Mouse (Mus musculus) monocyte, adult 2 months (primary cell): ENCODE measurements around the gene Rftn1.

Experiments used
- DNase-seq, 2 experiments: peaks; one replicate each; pipeline ENCODE4 v3.0.0; 2022; ENCODE audit warnings: low spot score in 2 of 2, low read depth in 1 of 2

Gene Rftn1

DNA sequence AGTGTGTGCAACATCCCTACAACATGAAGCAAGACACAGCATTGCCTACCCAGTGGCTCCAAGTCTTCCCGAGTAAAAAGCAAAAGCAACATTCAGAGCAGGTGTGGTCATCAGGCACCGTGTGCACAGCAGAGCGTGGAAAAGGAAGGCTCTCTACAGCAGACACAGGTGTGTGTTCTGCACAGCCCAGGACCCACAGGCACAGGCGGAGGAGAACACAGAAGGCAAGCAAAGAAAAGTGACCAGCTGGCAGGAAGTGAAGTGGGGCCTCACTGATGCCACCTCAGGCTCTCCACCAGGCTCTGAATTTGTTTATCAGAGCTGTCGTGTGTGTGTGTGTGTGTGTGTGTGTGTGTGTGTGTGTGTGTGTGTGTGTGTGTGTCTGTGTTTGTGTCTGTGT lies 17.1 kb downstream of the Rftn1 start:
- DNase-seq, result no peak

GRCm38 (mm10) chr17:50172795-50173194 lies 17.7 kb downstream of the Rftn1 start:
- DNase-seq, result no peak

- DNase-seq, result no peak
Measured at GRCm38 (mm10) chr17:50170935-50171545, 19.4 kb downstream of the Rftn1 start.

GRCm38 (mm10) chr17:50169946-50170427 lies 20.5 kb downstream of the Rftn1 start:
- peak in 1 of 2 experiments; percentile 58 for DNase-seq

- no peak for DNase-seq
Measured at GRCm38 (mm10) chr17:50160904-50161805, 29.3 kb downstream of the Rftn1 start.

DNA sequence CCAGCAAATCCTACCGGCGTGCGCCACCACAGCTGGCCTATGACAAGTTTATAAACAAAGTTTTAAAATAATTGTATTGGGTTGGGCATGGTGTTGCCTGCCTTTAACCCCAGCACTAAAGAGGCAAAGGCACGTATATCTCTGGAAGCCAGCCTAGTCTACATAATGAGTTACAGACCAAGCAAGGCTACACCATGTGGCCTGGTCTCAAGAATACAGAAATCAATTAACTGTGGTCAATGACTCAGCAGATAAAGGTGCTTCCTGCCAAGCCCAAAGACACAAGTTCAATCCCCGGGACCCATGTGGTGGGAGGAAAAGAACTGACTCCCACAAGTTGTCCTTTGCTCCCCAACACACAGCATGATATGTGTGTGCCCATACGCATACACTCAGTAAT lies 30.1 kb downstream of the Rftn1 start:
- DNase-seq, result no peak

GRCm38 (mm10) chr17:50159816-50160215 lies 30.7 kb downstream of the Rftn1 start:
- no peak for DNase-seq

GRCm38 (mm10) chr17:50158565-50158964 lies 31.9 kb downstream of the Rftn1 start:
- DNase-seq, result no peak

GRCm38 (mm10) chr17:50157190-50158150 lies 33.0 kb downstream of the Rftn1 start:
- peak; percentile 9 to 46 for DNase-seq

DNA sequence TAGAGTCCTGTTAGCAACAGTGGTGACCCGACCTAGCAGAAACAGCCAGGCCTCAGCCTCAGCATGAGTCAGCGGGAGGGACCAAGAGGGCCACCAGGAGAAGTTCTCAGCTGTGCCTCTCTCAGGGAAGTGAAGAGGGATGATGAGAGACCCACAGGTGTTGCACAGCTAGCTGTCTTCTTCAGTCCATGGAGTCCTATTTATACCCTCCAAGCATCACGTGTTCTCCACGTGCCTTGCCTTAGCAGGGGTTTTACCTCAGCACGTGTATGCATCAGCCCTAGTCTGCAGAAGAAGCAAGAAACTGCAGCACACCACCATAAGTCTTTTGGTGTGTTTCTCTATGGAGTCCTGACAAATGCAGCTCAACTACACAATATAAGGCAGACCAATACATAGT lies 38.4 kb downstream of the Rftn1 start:
- DNase-seq, result no peak

DNA sequence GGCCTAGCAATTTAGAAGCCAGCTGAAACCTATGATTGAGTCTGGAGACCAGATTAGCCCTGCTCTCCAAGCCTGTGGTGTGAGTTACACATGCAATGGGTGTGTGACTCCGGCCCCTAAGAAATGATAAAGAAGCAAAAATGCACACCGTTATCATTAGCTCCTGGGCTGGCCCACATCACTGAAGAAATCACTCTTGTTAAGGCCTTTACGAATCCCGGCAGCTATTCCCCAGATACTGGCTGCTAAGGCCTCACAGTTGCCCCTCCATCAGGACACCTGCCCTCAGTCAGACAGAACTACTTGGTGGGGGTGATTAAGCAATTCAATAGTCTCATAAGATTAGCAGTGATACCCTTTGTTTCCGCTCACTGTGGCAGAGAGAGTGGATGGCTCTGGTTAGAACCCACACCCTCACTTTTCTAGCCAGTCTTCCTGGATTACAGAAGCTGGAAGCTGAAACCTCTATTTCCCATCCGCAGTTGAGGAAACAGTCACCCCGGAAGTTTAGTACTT lies 39.2 kb downstream of the Rftn1 start:
- no peak for DNase-seq

GRCm38 (mm10) chr17:50150416-50151207 lies 39.9 kb downstream of the Rftn1 start:
- DNase-seq, result no peak

- no peak for DNase-seq
Measured at GRCm38 (mm10) chr17:50149690-50150210, 40.7 kb downstream of the Rftn1 start.

GRCm38 (mm10) chr17:50147831-50148587 lies 42.5 kb downstream of the Rftn1 start:
- DNase-seq, result no peak

DNA sequence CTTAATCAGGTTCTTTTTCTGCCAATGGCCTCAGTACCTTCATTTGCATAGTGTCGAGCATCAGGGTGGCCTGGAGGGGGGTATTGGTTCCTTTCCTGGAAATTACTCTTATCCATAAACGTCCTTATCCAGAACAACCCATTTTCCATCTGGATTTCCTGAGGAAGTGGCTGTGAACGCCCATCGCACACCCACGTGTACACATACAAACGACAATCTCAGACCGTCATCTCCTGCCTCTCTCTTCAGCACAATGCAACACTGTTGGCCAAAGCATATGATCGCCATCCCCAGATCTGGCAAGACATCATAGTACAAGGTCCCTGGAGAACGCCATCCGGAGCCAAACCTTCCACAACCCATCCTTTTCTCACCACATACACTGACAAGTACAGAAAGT lies 47.1 kb downstream of the Rftn1 start:
- no peak for DNase-seq

- no peak for DNase-seq
Measured at GRCm38 (mm10) chr17:50142553-50142952, 47.9 kb downstream of the Rftn1 start.

DNA sequence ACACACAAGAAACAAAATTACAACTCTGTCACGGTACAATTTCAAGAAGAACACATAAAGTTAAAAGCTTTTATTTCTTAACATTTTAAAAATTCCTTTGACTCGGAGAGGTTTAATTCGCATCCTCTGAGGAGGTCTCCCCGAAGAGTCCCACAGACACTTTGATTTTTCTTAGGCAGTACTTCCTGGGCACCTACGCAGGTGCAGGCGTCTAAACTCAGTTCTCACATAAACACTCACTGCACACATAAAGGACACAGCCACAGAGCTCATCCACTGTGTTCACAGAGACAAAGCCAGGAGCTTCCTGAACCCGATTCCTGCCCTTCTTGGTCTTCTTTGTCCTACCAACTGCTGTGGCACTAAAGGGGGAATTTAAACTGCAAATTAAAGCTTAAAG lies 48.3 kb downstream of the Rftn1 start:
- DNase-seq, result no peak

- DNase-seq, result no peak
Measured at GRCm38 (mm10) chr17:50136060-50136459, 54.4 kb downstream of the Rftn1 start.

DNA sequence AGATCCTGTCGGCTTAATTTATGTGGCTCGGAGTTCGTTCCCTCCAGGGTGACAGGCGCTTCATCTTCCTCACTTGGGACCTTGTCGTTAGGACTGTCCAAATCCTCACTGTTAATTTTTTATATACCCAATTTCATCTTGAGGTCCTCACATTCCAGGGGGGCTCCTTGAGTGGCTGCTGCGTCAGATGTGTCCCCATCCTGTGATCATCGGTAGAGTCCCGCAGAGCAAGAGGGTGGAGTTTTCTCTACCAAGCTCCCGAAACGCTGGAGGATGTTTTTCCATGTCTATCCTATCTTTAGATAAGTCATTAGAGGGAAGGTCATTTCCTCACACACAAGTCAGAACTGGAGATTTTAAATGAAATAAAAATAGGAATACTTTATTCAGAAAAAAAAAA lies 55.0 kb downstream of the Rftn1 start:
- no peak for DNase-seq
